Mouse (Mus musculus) cerebellum, adult 2 months (tissue): ENCODE results near the gene Galns.

Experiments used
- CTCF ChIP-seq: fragments of 200-500 bp; IDR thresholded peaks from 2 replicates; pipeline ENCODE4 v1.5.1; 2011; ENCODE audit warnings: low read depth, mild to moderate bottlenecking, control low read depth, low read length, moderate library complexity, borderline replicate concordance; ENCODE audit not compliant: insufficient read depth
- POLR2A ChIP-seq: fragments of 200-500 bp; IDR thresholded peaks from 2 replicates; pipeline ENCODE4 v1.6.1; 2011; ENCODE audit warnings: low read length, control low read depth, borderline replicate concordance; ENCODE audit not compliant: insufficient read depth

- no peak for TF ChIP-seq CTCF
- TF ChIP-seq POLR2A, result no peak
These were observed 72.8 kb downstream of the Galns start for GRCm38 (mm10) chr8:122538310-122539076.
